Mouse (Mus musculus) cerebellum, adult 2 months (tissue): ENCODE data around the gene Ppip5k2.

Experiments
- CTCF ChIP-seq: fragments of 200-500 bp; IDR thresholded peaks from 2 replicates; pipeline ENCODE4 v1.5.1; 2011; ENCODE audit warnings: low read depth, mild to moderate bottlenecking, control low read depth, low read length, moderate library complexity, borderline replicate concordance; ENCODE audit not compliant: insufficient read depth
- POLR2A ChIP-seq: fragments of 200-500 bp; IDR thresholded peaks from 2 replicates; pipeline ENCODE4 v1.6.1; 2011; ENCODE audit warnings: low read length, control low read depth, borderline replicate concordance; ENCODE audit not compliant: insufficient read depth

DNA sequence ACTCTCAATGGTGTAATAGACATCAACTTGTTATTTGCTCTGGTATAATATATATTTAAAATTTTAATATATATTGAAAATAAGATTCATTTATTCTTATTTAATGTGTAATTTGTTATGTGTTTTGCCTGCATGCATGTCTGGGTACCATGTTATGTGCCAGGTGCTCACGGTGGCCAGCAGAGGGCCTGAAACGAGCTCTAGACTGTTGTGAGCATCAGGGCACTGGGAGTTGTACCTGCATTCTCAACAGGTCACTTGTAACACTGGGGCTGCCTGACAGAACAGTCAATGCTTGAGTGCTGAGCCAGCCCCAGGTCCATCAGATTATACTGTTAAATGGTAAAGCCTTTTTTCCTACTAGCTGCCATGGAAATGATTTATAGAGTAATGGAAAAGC lies 43.5 kb downstream of the Ppip5k2 start:
- TF ChIP-seq CTCF (peak; percentile 10; the same call in 1 of the 2 replicates), POLR2A (no peak)
